Mouse (Mus musculus): Measurements from ENCODE around the gene Tspan15. TPM values are rescaled to one million over a fixed set of nuclear protein-coding genes. Genes with fewer than 3 reads are reported as not detected.
A peak's percentile ranks its signal among the peaks of the same experiment; 100 is the strongest.

The Tspan15 gene
- polyA plus RNA-seq, 1 experiment: 177 TPM

GRCm38 (mm10) chr10:62252496-62253235 is 21.6 kb upstream of the Tspan15 start:
- no peaks in the 10 kb centered on the region; the same call in 1 of the 2 replicates for H3K4me1 ChIP-seq (ENCODE audit: control insufficient read depth, insufficient read depth, low read length)
- TF ChIP-seq POLR2A (IDR thresholded peaks at IDR 0.05; ENCODE audit: borderline replicate concordance, extremely low read depth, low read depth, low read length): no peak
- TF ChIP-seq CTCF (IDR thresholded peaks at IDR 0.05; ENCODE audit: insufficient read depth, low read length): no peak
- WGBS: 83% methylated on average over 27 of the region's 27 CpGs
- no peak overlapping the region for H3K4me3 ChIP-seq (replicated peaks; ENCODE audit: extremely low read depth, low read depth, low read length)
- no peak for DNase-seq

DNA sequence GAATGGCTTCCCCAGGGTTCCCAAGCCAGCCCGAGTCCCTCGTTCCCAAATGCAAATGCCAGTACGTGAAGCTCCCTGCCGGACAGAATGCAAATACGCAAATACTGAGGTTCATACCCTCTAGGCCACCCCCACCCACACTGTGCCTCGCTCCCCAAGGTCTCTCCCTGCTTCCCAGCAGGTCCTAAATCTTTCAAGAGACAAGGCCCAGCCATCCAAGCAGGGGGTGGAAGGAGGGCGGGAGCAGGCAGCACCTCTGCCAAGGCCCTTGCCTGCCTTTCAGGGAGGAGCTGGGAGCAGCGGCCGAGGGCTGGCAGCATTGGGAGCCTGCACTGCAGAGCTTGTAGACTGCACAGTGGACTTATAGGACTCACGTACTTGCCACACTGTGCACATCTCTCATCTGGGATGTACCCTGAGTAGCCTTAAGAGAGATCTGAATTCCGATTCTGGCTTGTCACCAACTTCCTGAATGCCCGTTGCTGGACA is 21.0 kb upstream of the Tspan15 start, which contains the start of gene Tacr2:
TSS of gene Tacr2 (plus strand) at position 439 of the 489 bp plus-strand sequence.
- Histone ChIP-seq H3K4me1 (ENCODE audit: control insufficient read depth, insufficient read depth, low read length) (no peaks in the 10 kb centered on the region; the same call in 1 of the 2 replicates), H3K4me3 (replicated peaks; ENCODE audit: extremely low read depth, low read depth, low read length) (no peak within 1 kb of the TSS)
- TF ChIP-seq CTCF (IDR thresholded peaks at IDR 0.05; ENCODE audit: insufficient read depth, low read length) (no peak), POLR2A (IDR thresholded peaks at IDR 0.05; ENCODE audit: borderline replicate concordance, extremely low read depth, low read depth, low read length) (no peak)
- WGBS: 73% methylated on average over 12 of the region's 12 CpGs
- no peak for DNase-seq

DNA sequence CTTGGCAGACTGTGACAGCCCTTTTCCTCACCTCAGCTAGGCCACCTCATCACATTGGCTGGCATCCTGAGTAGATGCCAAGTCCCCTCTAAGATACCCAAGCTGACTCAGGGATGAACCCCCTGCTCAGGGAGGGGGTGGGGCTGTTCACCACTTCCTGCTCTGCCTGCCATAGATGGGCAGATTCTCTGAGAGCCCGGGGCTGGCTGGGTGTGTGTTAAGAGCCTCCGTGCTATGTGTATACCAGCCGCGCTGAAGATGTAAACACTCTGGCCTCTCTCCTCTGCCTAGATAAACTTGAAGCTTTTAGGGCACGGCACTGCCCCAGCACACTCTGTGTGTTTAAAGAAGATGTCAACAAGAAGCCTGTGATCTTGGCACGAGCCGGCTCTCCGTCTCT is 16.8 kb upstream of the Tspan15 start:
- Histone ChIP-seq H3K4me3 (replicated peaks; ENCODE audit: extremely low read depth, low read depth, low read length) (no peak overlapping the region), H3K4me1 (ENCODE audit: control insufficient read depth, insufficient read depth, low read length) (no peaks in the 10 kb centered on the region; the same call in 1 of the 2 replicates)
- DNase-seq: peak; percentile 40
- 7% methylated on average over 8 of the region's 8 CpGs for WGBS
- TF ChIP-seq CTCF (IDR thresholded peaks at IDR 0.05; ENCODE audit: insufficient read depth, low read length) (no peak), POLR2A (IDR thresholded peaks at IDR 0.05; ENCODE audit: borderline replicate concordance, extremely low read depth, low read depth, low read length) (no peak)

DNA sequence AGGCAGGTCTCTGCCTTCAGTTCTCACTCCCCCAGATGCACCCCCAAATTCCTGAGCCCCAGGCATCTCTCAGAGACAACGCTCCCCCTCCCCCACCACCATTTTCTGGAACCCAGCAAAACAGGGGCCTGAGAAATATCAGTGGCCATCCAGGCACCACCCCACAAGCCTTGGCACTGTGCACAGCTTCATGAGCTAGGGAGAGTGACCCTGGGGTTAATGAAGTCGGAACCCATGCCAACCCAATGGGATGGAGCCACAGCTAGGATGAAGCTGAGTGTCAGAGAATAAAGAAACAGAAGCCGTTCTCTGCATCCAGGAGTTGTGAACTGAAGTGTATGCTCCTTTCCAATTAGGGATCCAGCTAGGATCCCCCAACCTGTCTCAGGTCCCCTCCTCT is 16.1 kb upstream of the Tspan15 start:
- 78% methylated on average over 3 of the region's 3 CpGs for WGBS
- Histone ChIP-seq H3K4me3 (replicated peaks; ENCODE audit: extremely low read depth, low read depth, low read length) (no peak overlapping the region), H3K4me1 (ENCODE audit: control insufficient read depth, insufficient read depth, low read length) (no peaks in the 10 kb centered on the region; the same call in 1 of the 2 replicates)
- TF ChIP-seq CTCF (IDR thresholded peaks at IDR 0.05; ENCODE audit: insufficient read depth, low read length) (no peak), POLR2A (IDR thresholded peaks at IDR 0.05; ENCODE audit: borderline replicate concordance, extremely low read depth, low read depth, low read length) (no peak)
- DNase-seq: no peak

- no peak for DNase-seq
- WGBS: 85% methylated on average over 9 of the region's 9 CpGs
- no peak for TF ChIP-seq CTCF (IDR thresholded peaks at IDR 0.05; ENCODE audit: insufficient read depth, low read length)
- no peak for TF ChIP-seq POLR2A (IDR thresholded peaks at IDR 0.05; ENCODE audit: borderline replicate concordance, extremely low read depth, low read depth, low read length)
- Histone ChIP-seq H3K4me3 (replicated peaks; ENCODE audit: extremely low read depth, low read depth, low read length) (no peak overlapping the region), H3K4me1 (ENCODE audit: control insufficient read depth, insufficient read depth, low read length) (no peaks in the 10 kb centered on the region; the same call in 1 of the 2 replicates)
Measured at GRCm38 (mm10) chr10:62244067-62244466, 13.0 kb upstream of the Tspan15 start.

GRCm38 (mm10) chr10:62242896-62243295 is 11.8 kb upstream of the Tspan15 start:
- WGBS: 35% methylated on average over 12 of the region's 13 CpGs
- Histone ChIP-seq H3K4me3 (replicated peaks; ENCODE audit: extremely low read depth, low read depth, low read length) (no peak overlapping the region), H3K4me1 (ENCODE audit: control insufficient read depth, insufficient read depth, low read length) (no peaks in the 10 kb centered on the region; the same call in 1 of the 2 replicates)
- DNase-seq: no peak
- TF ChIP-seq CTCF (IDR thresholded peaks at IDR 0.05; ENCODE audit: insufficient read depth, low read length): peak; percentile 47
- TF ChIP-seq POLR2A (IDR thresholded peaks at IDR 0.05; ENCODE audit: borderline replicate concordance, extremely low read depth, low read depth, low read length): no peak

- TF ChIP-seq CTCF (IDR thresholded peaks at IDR 0.05; ENCODE audit: insufficient read depth, low read length): no peak
- no peak for TF ChIP-seq POLR2A (IDR thresholded peaks at IDR 0.05; ENCODE audit: borderline replicate concordance, extremely low read depth, low read depth, low read length)
- 49% methylated on average over 10 of the region's 10 CpGs for WGBS
- peak; percentile 80 for DNase-seq
- Histone ChIP-seq H3K4me3 (replicated peaks; ENCODE audit: extremely low read depth, low read depth, low read length) (no peak overlapping the region), H3K4me1 (ENCODE audit: control insufficient read depth, insufficient read depth, low read length) (no peaks in the 10 kb centered on the region)
Measured at GRCm38 (mm10) chr10:62242358-62242757, 11.3 kb upstream of the Tspan15 start.

- 61% methylated on average over 6 of the region's 6 CpGs for WGBS
- no peak for DNase-seq
- no peaks in the 10 kb centered on the region for H3K4me1 ChIP-seq (ENCODE audit: control insufficient read depth, insufficient read depth, low read length)
- TF ChIP-seq POLR2A (IDR thresholded peaks at IDR 0.05; ENCODE audit: borderline replicate concordance, extremely low read depth, low read depth, low read length): no peak
- no peak for TF ChIP-seq CTCF (IDR thresholded peaks at IDR 0.05; ENCODE audit: insufficient read depth, low read length)
- no peak overlapping the region for H3K4me3 ChIP-seq (replicated peaks; ENCODE audit: extremely low read depth, low read depth, low read length)
Measured at GRCm38 (mm10) chr10:62239270-62239669, 8.2 kb upstream of the Tspan15 start.

DNA sequence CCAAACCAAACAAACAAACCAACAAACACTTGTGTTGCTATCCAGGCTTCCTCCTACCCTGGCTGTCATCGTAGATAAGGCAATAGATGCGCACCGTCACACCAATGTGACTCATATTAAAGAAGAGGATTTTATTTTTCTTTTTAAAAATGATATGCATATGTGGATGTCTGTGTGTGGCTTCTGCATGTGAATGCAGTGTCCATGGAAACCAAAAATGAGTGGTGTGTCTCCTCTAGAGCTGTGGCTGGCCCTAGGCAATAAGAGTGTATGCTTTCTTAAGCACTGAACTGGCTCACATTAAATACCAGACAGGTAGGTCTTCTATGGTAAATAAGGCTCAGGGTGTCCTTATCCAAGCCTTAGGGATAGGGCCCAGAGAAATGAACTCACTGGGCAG is 7.6 kb upstream of the Tspan15 start:
- H3K4me1 ChIP-seq (ENCODE audit: control insufficient read depth, insufficient read depth, low read length): no peaks in the 10 kb centered on the region
- WGBS: 96% methylated on average over 3 of the region's 3 CpGs
- no peak overlapping the region for H3K4me3 ChIP-seq (replicated peaks; ENCODE audit: extremely low read depth, low read depth, low read length)
- TF ChIP-seq CTCF (IDR thresholded peaks at IDR 0.05; ENCODE audit: insufficient read depth, low read length) (no peak), POLR2A (IDR thresholded peaks at IDR 0.05; ENCODE audit: borderline replicate concordance, extremely low read depth, low read depth, low read length) (no peak)
- DNase-seq: no peak

GRCm38 (mm10) chr10:62237205-62237604 is 6.2 kb upstream of the Tspan15 start:
- H3K4me1 ChIP-seq (ENCODE audit: control insufficient read depth, insufficient read depth, low read length): no peaks in the 10 kb centered on the region; the same call in 1 of the 2 replicates
- no peak overlapping the region for H3K4me3 ChIP-seq (replicated peaks; ENCODE audit: extremely low read depth, low read depth, low read length)
- DNase-seq: no peak
- TF ChIP-seq CTCF (IDR thresholded peaks at IDR 0.05; ENCODE audit: insufficient read depth, low read length): no peak
- TF ChIP-seq POLR2A (IDR thresholded peaks at IDR 0.05; ENCODE audit: borderline replicate concordance, extremely low read depth, low read depth, low read length): no peak
- WGBS: 80% methylated on average over 10 of the region's 10 CpGs

Measured in lung, adult 2 months (tissue).